Mouse (Mus musculus): ENCODE results near the gene Hnf4a. TPM values are rescaled to one million over a fixed set of nuclear protein-coding genes. Genes with fewer than 3 reads are reported as not detected.

Hnf4a gene
- polyA plus RNA-seq, 1 experiment: 0.08 TPM

DNA sequence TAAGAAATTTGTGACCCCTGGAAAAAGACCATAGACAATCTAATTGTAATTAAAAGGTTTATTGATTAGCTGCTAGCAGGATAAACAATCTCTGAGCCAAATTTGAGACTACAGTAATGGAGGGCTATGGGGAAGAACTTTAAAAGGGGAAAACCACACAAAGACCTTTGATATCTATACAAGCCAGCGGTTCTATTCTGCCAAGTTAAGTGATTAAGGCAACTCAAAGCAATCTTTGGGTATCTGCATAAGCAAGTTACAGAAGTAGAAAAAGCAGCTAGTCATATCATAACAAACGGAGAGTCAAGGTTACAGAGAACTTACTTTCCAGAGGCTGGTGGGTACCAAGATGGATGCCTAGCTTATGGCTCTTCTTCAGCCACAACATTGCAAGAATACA is 20.9 kb downstream of the Hnf4a start:
- no peak overlapping the region for H3K4me3 ChIP-seq (replicated peaks)
- peaks cover 42% of the 10 kb centered on the region for H3K27me3 ChIP-seq (replicated peaks)
- TF ChIP-seq GATA1 (IDR thresholded peaks at IDR 0.05; ENCODE audit: borderline replicate concordance, low read length) (no peak), FLI1 (IDR thresholded peaks at IDR 0.05; ENCODE audit: low read length) (no peak)
- peaks cover 4% of the 10 kb centered on the region for H3K4me1 ChIP-seq
- H3K36me3 ChIP-seq (replicated peaks; ENCODE audit: low read length): no peaks in the 10 kb centered on the region
- no peaks in the 10 kb centered on the region for H3K9me3 ChIP-seq

DNA sequence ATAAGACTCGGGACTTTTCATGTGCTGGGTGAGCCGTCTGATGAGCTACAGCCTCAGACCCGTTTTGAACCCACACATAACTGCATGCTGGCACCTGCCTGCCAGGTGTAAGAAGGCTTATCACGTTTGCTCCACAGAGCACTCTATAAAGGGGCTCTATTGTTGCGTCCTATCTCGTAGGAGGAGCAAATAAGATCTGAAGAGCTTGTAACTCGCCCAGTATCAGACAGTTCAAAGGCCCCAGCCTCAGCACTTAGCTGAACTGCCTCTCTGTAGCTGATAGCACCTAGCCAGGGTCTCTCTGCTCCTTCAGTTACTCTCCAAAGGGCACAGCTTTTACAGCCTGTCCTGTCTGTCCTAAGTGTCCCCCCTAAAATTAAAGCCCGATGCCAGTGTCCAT is 23.8 kb downstream of the Hnf4a start:
- H3K4me1 ChIP-seq: peaks cover 11% of the 10 kb centered on the region
- peaks cover 3% of the 10 kb centered on the region; the same call in 1 of the 2 replicates for H3K9me3 ChIP-seq
- no peaks in the 10 kb centered on the region for H3K36me3 ChIP-seq (replicated peaks; ENCODE audit: low read length)
- TF ChIP-seq FLI1 (IDR thresholded peaks at IDR 0.05; ENCODE audit: low read length) (no peak), GATA1 (IDR thresholded peaks at IDR 0.05; ENCODE audit: borderline replicate concordance, low read length) (no peak)
- H3K4me3 ChIP-seq (replicated peaks): no peak overlapping the region
- peaks cover 62% of the 10 kb centered on the region for H3K27me3 ChIP-seq (replicated peaks)

DNA sequence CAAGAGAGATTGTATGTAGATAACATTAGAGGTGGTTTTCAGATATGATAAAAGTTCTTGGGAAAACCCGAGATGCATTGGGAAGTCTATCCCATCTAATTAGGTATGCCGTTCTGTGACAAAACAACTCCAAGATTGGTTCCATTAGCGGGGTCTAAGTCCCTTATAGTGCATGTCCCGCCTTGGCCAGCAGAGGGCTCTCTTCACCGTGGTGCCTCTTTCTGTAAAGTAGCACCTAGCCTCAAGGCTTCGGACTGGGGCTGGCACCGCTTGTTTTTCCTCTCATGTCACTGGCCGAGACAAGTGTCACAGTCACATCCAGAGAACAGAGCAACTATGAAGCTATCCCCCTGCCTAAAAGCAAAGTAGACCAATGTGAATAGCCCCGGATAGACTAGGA is 25.3 kb downstream of the Hnf4a start:
- Histone ChIP-seq H3K27me3 (replicated peaks) (peaks cover 66% of the 10 kb centered on the region), H3K4me3 (replicated peaks) (no peak overlapping the region), H3K36me3 (replicated peaks; ENCODE audit: low read length) (no peaks in the 10 kb centered on the region), H3K9me3 (peaks cover 3% of the 10 kb centered on the region; the same call in 1 of the 2 replicates), H3K4me1 (peaks cover 12% of the 10 kb centered on the region)
- TF ChIP-seq GATA1 (IDR thresholded peaks at IDR 0.05; ENCODE audit: borderline replicate concordance, low read length) (no peak), FLI1 (IDR thresholded peaks at IDR 0.05; ENCODE audit: low read length) (no peak)

DNA sequence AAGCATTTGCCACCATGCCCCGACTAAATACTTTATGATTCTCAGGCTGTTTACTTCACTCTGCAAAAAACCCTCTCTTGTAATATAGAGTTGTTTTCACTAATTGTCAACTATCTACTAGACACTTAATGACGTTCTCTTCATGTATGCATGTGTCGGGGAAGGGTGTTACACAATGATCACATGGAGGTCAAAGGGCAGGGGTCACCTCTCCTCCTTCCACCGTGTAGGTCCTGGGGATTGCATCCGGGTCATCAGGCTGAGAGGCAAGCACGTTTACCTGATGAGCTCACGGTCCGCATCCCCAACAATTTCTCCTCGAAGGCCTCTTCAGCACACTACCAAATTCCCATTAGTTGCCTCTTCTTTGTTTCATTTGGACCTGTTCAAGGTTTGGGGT is 26.6 kb downstream of the Hnf4a start:
- Histone ChIP-seq H3K4me1 (peaks cover 12% of the 10 kb centered on the region), H3K9me3 (peaks cover 3% of the 10 kb centered on the region; the same call in 1 of the 2 replicates), H3K4me3 (replicated peaks) (no peak overlapping the region), H3K36me3 (replicated peaks; ENCODE audit: low read length) (no peaks in the 10 kb centered on the region), H3K27me3 (replicated peaks) (peaks cover 70% of the 10 kb centered on the region)
- TF ChIP-seq FLI1 (IDR thresholded peaks at IDR 0.05; ENCODE audit: low read length) (no peak), GATA1 (IDR thresholded peaks at IDR 0.05; ENCODE audit: borderline replicate concordance, low read length) (no peak)

DNA sequence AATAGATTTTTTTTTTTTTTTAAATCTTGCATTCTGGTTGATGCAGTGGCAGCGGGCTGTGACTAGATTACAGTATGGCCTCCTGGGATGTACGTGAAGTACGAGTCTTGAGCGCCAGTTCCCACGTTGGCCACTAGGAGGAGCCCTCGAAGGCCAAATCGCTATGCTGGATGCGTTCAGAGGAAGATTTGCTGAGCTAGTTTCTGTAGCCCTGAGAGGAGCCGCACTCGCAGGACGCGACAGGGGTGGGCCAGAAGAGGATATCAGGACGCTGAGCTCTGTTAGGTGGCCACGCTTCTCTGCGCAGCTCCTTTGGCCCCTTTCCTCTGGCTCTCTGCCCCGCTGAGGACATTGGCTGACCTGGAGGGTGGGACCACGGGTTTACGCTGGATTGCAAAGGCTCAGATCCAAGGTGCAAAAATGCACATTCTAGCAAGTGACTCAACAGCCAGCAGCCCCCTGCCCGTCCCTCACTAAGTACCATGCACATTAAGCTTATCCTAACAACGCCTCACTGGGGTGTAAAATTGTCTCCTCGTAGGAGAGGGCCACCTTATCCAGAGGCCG is 28.4 kb downstream of the Hnf4a start:
- H3K4me1 ChIP-seq: peaks cover 12% of the 10 kb centered on the region

DNA sequence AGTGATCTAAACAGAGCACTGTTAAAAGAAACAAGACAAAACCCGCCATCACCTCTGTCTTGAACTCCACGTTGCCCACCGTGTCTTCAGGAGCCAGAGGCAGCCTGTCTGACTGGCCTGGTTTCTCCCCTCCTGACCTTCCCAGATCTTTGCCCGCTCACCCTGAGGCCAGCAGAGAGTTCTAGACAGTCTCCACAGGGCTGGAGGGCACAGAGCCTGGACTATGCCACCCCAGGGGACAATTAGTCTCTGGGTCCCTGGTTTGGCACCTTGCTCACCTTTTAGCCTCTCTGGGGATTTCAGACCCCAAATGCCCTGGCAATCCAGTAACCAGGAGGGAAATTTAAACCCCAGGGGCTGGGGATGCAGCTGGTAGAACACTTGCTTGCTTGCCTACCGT is 30.8 kb downstream of the Hnf4a start:
- H3K4me1 ChIP-seq: peaks cover 12% of the 10 kb centered on the region

More for the DNA sequence above, 28.4 kb downstream of the Hnf4a start:
- TF ChIP-seq FLI1 (IDR thresholded peaks at IDR 0.05; ENCODE audit: low read length): no peak
- TF ChIP-seq GATA1 (IDR thresholded peaks at IDR 0.05; ENCODE audit: borderline replicate concordance, low read length): no peak
- no peaks in the 10 kb centered on the region for H3K36me3 ChIP-seq (replicated peaks; ENCODE audit: low read length)
- peak overlapping the region; percentile 89 for H3K4me3 ChIP-seq (replicated peaks)
- H3K27me3 ChIP-seq (replicated peaks): peaks cover 75% of the 10 kb centered on the region
- peaks cover 3% of the 10 kb centered on the region; the same call in 1 of the 2 replicates for H3K9me3 ChIP-seq

DNA sequence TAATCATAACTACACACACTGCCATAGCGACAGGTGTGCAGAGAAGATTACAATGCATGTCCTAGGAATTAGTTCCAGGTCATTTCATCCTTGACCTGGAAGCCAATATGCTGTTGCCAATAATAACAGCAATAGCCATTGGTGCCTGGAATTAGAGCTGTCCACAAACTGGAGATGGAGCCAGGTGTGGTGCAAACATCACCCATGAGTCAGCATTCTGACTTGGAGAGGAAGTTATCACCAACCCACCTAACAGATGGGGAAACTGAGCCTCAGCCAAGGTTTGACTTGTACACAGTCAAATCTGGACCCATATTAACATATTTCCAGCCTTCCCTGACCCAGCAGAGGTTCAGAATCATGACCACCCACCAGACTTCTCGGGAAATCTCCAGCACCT is 31.8 kb downstream of the Hnf4a start:
- no peak for TF ChIP-seq FLI1 (IDR thresholded peaks at IDR 0.05; ENCODE audit: low read length)
- TF ChIP-seq GATA1 (IDR thresholded peaks at IDR 0.05; ENCODE audit: borderline replicate concordance, low read length): no peak
- no peaks in the 10 kb centered on the region for H3K36me3 ChIP-seq (replicated peaks; ENCODE audit: low read length)
- H3K4me3 ChIP-seq (replicated peaks): no peak overlapping the region
- H3K4me1 ChIP-seq: peaks cover 12% of the 10 kb centered on the region
- peaks cover 3% of the 10 kb centered on the region; the same call in 1 of the 2 replicates for H3K9me3 ChIP-seq
- H3K27me3 ChIP-seq (replicated peaks): peaks cover 88% of the 10 kb centered on the region

More for the DNA sequence above, 30.8 kb downstream of the Hnf4a start:
- no peak for TF ChIP-seq FLI1 (IDR thresholded peaks at IDR 0.05; ENCODE audit: low read length)
- TF ChIP-seq GATA1 (IDR thresholded peaks at IDR 0.05; ENCODE audit: borderline replicate concordance, low read length): no peak
- H3K36me3 ChIP-seq (replicated peaks; ENCODE audit: low read length): no peaks in the 10 kb centered on the region
- no peak overlapping the region for H3K4me3 ChIP-seq (replicated peaks)
- peaks cover 3% of the 10 kb centered on the region; the same call in 1 of the 2 replicates for H3K9me3 ChIP-seq
- peaks cover 85% of the 10 kb centered on the region for H3K27me3 ChIP-seq (replicated peaks)

DNA sequence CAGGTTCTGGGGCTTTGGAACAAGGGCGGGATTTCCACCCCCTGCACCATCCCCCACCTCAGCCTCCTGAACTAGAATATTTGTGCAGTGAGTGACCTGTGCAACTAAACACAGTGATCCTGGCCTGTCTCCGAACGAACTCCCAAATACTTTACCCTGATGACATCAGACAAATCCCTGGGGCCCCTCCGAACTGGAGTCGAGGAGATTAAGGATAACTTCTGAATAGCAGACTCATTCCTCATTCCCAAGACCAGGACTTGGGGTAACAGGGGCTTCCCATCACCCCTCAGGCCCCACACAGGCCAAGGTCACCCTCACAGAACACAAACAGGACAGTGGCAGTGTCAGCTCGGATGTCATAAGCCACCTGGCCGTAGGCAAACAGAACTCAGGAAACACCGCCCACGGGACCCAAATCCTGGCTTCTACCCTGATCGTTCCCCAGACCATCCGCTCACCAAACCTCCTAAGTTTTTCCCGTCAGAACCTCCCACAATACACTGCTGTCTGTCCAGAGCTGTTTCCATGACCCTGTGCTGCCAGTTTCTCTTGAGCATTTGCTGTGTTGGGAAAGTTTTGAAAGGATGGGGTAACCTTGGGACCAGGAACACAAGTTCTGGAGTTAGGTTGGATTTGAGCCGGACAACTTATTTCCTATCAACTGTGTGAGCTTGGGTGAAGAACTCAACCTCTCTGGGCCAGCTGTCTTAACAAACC is 32.9 kb downstream of the Hnf4a start:
- Histone ChIP-seq H3K27me3 (replicated peaks) (peaks cover 87% of the 10 kb centered on the region), H3K4me3 (replicated peaks) (no peak overlapping the region), H3K9me3 (peaks cover 2% of the 10 kb centered on the region; the same call in 1 of the 2 replicates), H3K4me1 (peaks cover 12% of the 10 kb centered on the region), H3K36me3 (replicated peaks; ENCODE audit: low read length) (no peaks in the 10 kb centered on the region)
- no peak for TF ChIP-seq GATA1 (IDR thresholded peaks at IDR 0.05; ENCODE audit: borderline replicate concordance, low read length)
- TF ChIP-seq FLI1 (IDR thresholded peaks at IDR 0.05; ENCODE audit: low read length): no peak

DNA sequence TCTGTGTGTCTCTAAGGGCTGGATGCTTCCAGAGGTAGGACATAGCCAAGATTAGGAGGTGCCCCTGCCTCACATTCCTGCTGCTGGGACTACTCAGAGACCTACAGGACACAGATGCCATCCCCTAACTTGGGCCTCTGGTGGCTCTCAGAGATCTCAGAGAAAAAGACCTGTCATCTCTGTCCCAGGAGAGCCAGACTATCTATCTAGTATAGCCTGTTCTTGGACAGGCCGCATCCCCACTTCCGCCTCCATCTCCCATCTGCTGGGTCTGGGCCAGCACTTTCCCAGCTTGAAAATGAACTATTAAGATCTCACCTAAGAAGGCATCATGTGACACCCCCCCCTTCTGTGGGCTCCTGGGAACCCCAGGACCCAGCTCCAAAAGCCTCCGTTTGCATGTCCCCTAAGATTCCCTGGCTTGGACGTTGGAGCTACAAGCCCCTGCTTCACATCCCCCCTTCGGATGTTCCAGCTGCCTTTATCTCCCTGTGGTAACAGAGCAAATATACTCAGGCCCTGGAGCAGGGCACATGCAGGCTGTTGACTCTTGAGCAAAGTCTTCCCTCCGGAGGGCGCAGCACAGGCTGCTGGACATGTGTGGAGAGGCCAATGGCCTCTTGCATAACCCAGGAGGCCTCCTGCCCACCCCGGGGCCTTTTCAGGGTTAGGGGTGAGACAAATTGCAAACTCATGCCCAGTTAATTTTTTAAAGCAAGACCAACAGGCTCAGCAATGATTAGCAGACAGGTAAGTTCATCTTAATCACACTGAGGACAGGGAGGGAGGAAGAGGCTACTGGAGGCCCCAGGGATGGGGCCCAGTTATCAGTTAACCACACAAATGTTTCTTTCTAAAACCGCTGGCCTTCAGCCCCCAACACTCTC is 33.9 kb downstream of the Hnf4a start:
- Histone ChIP-seq H3K36me3 (replicated peaks; ENCODE audit: low read length) (no peaks in the 10 kb centered on the region), H3K9me3 (no peaks in the 10 kb centered on the region), H3K27me3 (replicated peaks) (peaks cover 88% of the 10 kb centered on the region), H3K4me3 (replicated peaks) (no peak overlapping the region), H3K4me1 (peaks cover 5% of the 10 kb centered on the region)
- TF ChIP-seq GATA1 (IDR thresholded peaks at IDR 0.05; ENCODE audit: borderline replicate concordance, low read length) (no peak), FLI1 (IDR thresholded peaks at IDR 0.05; ENCODE audit: low read length) (no peak)

Measured in megakaryocyte, embryonic 14.5 days (primary cell).